In genomic region chr7:122015105-122015504, GRCm38 (mm10) we compare ENCODE assay signal across 8 mouse cellular contexts. TPM values are rescaled to one million over a fixed set of nuclear protein-coding genes. Genes with fewer than 3 reads are reported as not detected.
DNase-seq lines count a peak whose midpoint lies in the region.

No protein-coding gene starts in this region.

- DNase-seq in 3134 (ENCODE audit: extremely low read depth, insufficient read length, low spot score) (peak; percentile 59), R1 (ENCODE audit: low read depth, low spot score) (peak; percentile 35)
- DNase-seq in gastrocnemius, postnatal 14 days, result peak; percentile 47
- DNase-seq in kidney, adult 11 months, result peak; percentile 37
- peak; percentile 4 for DNase-seq in lung, postnatal 14 days
- no peak for DNase-seq in thymus, postnatal 4 days
- DNase-seq in right cerebral cortex, postnatal 10 days (ENCODE audit: low spot score in 2 of 2), result no peak
- DNase-seq in spleen, adult 12 weeks (ENCODE audit: low spot score), result no peak

- intact Hi-C loops in gastrocnemius, postnatal 14 days (cut with DNase I; ENCODE audit: low total_unique reads), result loop anchor here (5.0 kb wide), 1 partner anchor 57 kb away; no protein-coding TSS in a partner anchor

RNA-seq across cellular contexts. Expression of gene Gga2, which starts 5.9 kb away (rescaled TPM):
- 10 to 100 TPM; 15.6 to 19.2 TPM for total RNA-seq in gastrocnemius, postnatal 14 days (2021)

RNA-seq across cellular contexts. Expression of gene Cog7, which starts 33.6 kb away (rescaled TPM):
- total RNA-seq in gastrocnemius, postnatal 14 days (2021), result 1 to 10 TPM; 8.9 to 9.3 TPM

RNA-seq across cellular contexts. Expression of gene Ubfd1, which starts 51.9 kb away (rescaled TPM):
- 10 to 100 TPM; 25.5 to 25.7 TPM for total RNA-seq in gastrocnemius, postnatal 14 days (2021)

RNA-seq across cellular contexts. Expression of gene Ears2, which starts 52.0 kb away (rescaled TPM):
- total RNA-seq in gastrocnemius, postnatal 14 days (2021), result 1 to 10 TPM; 8.3 to 9.6 TPM

Comparison
In these comparisons a context has a peak if more than half of its experiments do, and no peak if none do; other contexts are left out.
1. DNase-seq: peak in 3134 (single experiment), R1 (single experiment), gastrocnemius, postnatal 14 days (single experiment), kidney, adult 11 months (single experiment) and lung, postnatal 14 days (single experiment); none in thymus, postnatal 4 days (single experiment), right cerebral cortex, postnatal 10 days (0 of 2) and spleen, adult 12 weeks (single experiment).